Comparison of ENCODE assay signal across 20 mouse cellular contexts in the genomic region with DNA sequence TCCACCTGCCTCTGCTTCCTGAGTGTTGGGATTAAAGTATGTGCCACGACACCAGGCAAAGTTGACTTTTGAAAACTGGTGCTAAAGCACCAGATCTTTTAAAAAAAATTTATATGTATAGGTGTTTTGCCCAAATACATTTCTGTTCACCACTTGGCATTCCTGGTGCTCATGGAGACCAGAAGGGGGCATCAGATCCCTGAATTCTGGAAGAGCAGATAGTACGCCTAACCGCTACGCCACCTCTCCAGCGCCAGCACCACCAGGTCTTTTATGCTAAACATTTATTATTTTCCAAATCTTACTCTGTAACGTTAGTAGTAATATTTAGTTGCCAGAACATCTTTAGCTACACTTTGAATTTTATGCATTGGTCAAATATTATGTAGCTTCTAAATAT.
DNase-seq lines count a peak whose midpoint lies in the region; ATAC-seq and TF ChIP-seq lines count a peak whose summit lies in the region.
"Had no signal": no experiment of that assay in that cellular context is flagged by ENCODE, and none has a peak within 500 bp of the region (broad histone marks: within the 10 kb centered on the region; RNA-seq: fewer than 3 reads in every experiment).

No protein-coding gene starts in this region.

- no peak for ATAC-seq in hindbrain, postnatal 0 days
- ATAC-seq in midbrain, embryonic 12.5 days (ENCODE audit: low FRiP score, low read depth), result no peak
- no peak for ATAC-seq in midbrain, embryonic 13.5 days
- ATAC-seq in liver, embryonic 13.5 days (ENCODE audit: low read depth), result no peak
- no peak for ATAC-seq in megakaryocyte-erythroid progenitor cell, adult 5-6 weeks (replicated peaks; ENCODE audit: low FRiP score, low TSS enrichment, poor library complexity, severe bottlenecking)
- ATAC-seq: forebrain, postnatal 0 days; intestine, embryonic 16.5 days had no signal

- no peaks in the 10 kb centered on the region for H3K9me3 ChIP-seq in hindbrain, embryonic 10.5 days
- no peaks in the 10 kb centered on the region for H3K9me3 ChIP-seq in hindbrain, postnatal 0 days (ENCODE audit: low read length)
- no peaks in the 10 kb centered on the region for H3K9me3 ChIP-seq in midbrain, embryonic 12.5 days
- no peaks in the 10 kb centered on the region for H3K9me3 ChIP-seq in midbrain, embryonic 13.5 days
- H3K9me3 ChIP-seq in liver, embryonic 13.5 days (replicated peaks), result no peaks in the 10 kb centered on the region
- H3K9me3 ChIP-seq: forebrain, embryonic 10.5 days; heart, embryonic 12.5 days; neural tube, embryonic 12.5 days had no signal

- H3K4me3 ChIP-seq in hindbrain, embryonic 10.5 days, result 0 out of 2 replicates have a peak overlapping the region, but pooled peaks have one; percentile 62
- no peak overlapping the region for H3K4me3 ChIP-seq in hindbrain, postnatal 0 days (ENCODE audit: low read length)
- H3K4me3 ChIP-seq in midbrain, embryonic 12.5 days, result 0 out of 2 replicates have a peak overlapping the region, but pooled peaks have one; percentile 4
- H3K4me3 ChIP-seq in midbrain, embryonic 13.5 days (replicated peaks), result no peak overlapping the region
- H3K4me3 ChIP-seq in liver, embryonic 13.5 days (replicated peaks), result peak overlapping the region; percentile 67
- H3K4me3 ChIP-seq: heart, embryonic 12.5 days; neural tube, embryonic 12.5 days had no signal

- no peak overlapping the region for H3K27ac ChIP-seq in hindbrain, embryonic 10.5 days
- no peak overlapping the region for H3K27ac ChIP-seq in hindbrain, postnatal 0 days
- no peak overlapping the region for H3K27ac ChIP-seq in midbrain, embryonic 12.5 days (replicated peaks)
- no peak overlapping the region for H3K27ac ChIP-seq in midbrain, embryonic 13.5 days
- H3K27ac ChIP-seq in liver, embryonic 13.5 days, result no peak overlapping the region
- H3K27ac ChIP-seq: forebrain, embryonic 10.5 days; hindbrain, embryonic 14.5 days; neural tube, embryonic 12.5 days had no signal

- WGBS in hindbrain, embryonic 10.5 days, result 94% methylated on average over 6 of the region's 6 CpGs
- 98% methylated on average over 6 of the region's 6 CpGs for WGBS in hindbrain, postnatal 0 days
- WGBS in midbrain, embryonic 12.5 days, result 95% methylated on average over 6 of the region's 6 CpGs
- WGBS in midbrain, embryonic 13.5 days, result 96% methylated on average over 6 of the region's 6 CpGs
- 89% methylated on average over 6 of the region's 6 CpGs for WGBS in liver, embryonic 13.5 days (ENCODE audit: insufficient replicate concordance)

- no peaks in the 10 kb centered on the region for H3K27me3 ChIP-seq in hindbrain, embryonic 10.5 days (ENCODE audit: insufficient read depth, poor library complexity, severe bottlenecking)
- H3K27me3 ChIP-seq in hindbrain, postnatal 0 days (ENCODE audit: insufficient read depth, low read length), result no peaks in the 10 kb centered on the region
- H3K27me3 ChIP-seq in midbrain, embryonic 12.5 days, result no peaks in the 10 kb centered on the region
- no peaks in the 10 kb centered on the region for H3K27me3 ChIP-seq in midbrain, embryonic 13.5 days
- H3K27me3 ChIP-seq in liver, embryonic 13.5 days, result no peaks in the 10 kb centered on the region
- H3K27me3 ChIP-seq: CH12.LX; heart, embryonic 12.5 days; neural tube, embryonic 12.5 days had no signal

- intact Hi-C loops in heart, postnatal 36 days (cut with DNase I), result no loop called here

- H3K36me3 ChIP-seq in hindbrain, embryonic 10.5 days, result peaks cover 19% of the 10 kb centered on the region; the same call in 1 of the 2 replicates
- no peaks in the 10 kb centered on the region for H3K36me3 ChIP-seq in hindbrain, postnatal 0 days (ENCODE audit: insufficient read depth, low read length)
- H3K36me3 ChIP-seq in midbrain, embryonic 12.5 days, result no peaks in the 10 kb centered on the region
- no peaks in the 10 kb centered on the region for H3K36me3 ChIP-seq in midbrain, embryonic 13.5 days
- peaks cover 19% of the 10 kb centered on the region for H3K36me3 ChIP-seq in liver, embryonic 13.5 days
- H3K36me3 ChIP-seq: heart, embryonic 12.5 days; neural tube, embryonic 12.5 days had no signal

- DNase-seq in hindbrain, embryonic 10.5 days (ENCODE audit: low spot score), result no peak
- DNase-seq in hindbrain, postnatal 0 days (ENCODE audit: low spot score), result no peak
- DNase-seq in liver, embryonic 13.5 days, result no peak
- DNase-seq in heart, postnatal 36 days, result no peak
- DNase-seq: adrenal gland, postnatal 36 days; cerebellum, adult 11-12 months; cerebellum, postnatal 25 days; embryo, embryonic 11 days; forebrain, postnatal 0 days; heart, postnatal 14 days; thymus, postnatal 25 days had no signal

- peaks cover 18% of the 10 kb centered on the region for H3K4me1 ChIP-seq in hindbrain, embryonic 10.5 days (replicated peaks)
- no peaks in the 10 kb centered on the region for H3K4me1 ChIP-seq in hindbrain, postnatal 0 days (ENCODE audit: insufficient read depth, low read length)
- H3K4me1 ChIP-seq in midbrain, embryonic 12.5 days, result peaks cover 11% of the 10 kb centered on the region
- peaks cover 22% of the 10 kb centered on the region for H3K4me1 ChIP-seq in midbrain, embryonic 13.5 days (replicated peaks)
- H3K4me1 ChIP-seq in liver, embryonic 13.5 days (replicated peaks), result peaks cover 57% of the 10 kb centered on the region

- no peak overlapping the region for H3K9ac ChIP-seq in hindbrain, postnatal 0 days (replicated peaks; ENCODE audit: low read length)
- H3K9ac ChIP-seq in midbrain, embryonic 12.5 days (replicated peaks), result no peak overlapping the region
- no peak overlapping the region for H3K9ac ChIP-seq in midbrain, embryonic 13.5 days (replicated peaks)
- H3K9ac ChIP-seq in liver, embryonic 13.5 days, result peak overlapping the region; percentile 72
- H3K9ac ChIP-seq: forebrain, postnatal 0 days; heart, embryonic 12.5 days; hindbrain, embryonic 14.5 days; neural tube, embryonic 12.5 days had no signal

- no peak overlapping the region for H3K4me2 ChIP-seq in hindbrain, postnatal 0 days (ENCODE audit: low read depth, low read length)
- H3K4me2 ChIP-seq in midbrain, embryonic 12.5 days (replicated peaks), result peak overlapping the region; percentile 54
- no peak overlapping the region for H3K4me2 ChIP-seq in midbrain, embryonic 13.5 days (replicated peaks)
- H3K4me2 ChIP-seq in liver, embryonic 13.5 days, result peak overlapping the region; percentile 69
- H3K4me2 ChIP-seq: heart, embryonic 12.5 days had no signal

- no peak for TF ChIP-seq CTCF in hindbrain, postnatal 0 days (IDR thresholded peaks at IDR 0.05; ENCODE audit: low read depth)

Comparison
In these comparisons a context has a peak if more than half of its experiments do, and no peak if none do; other contexts are left out.
1. H3K4me3 ChIP-seq: peak in hindbrain, embryonic 10.5 days (single experiment), midbrain, embryonic 12.5 days (single experiment) and liver, embryonic 13.5 days (single experiment); none in hindbrain, postnatal 0 days (single experiment) and midbrain, embryonic 13.5 days (single experiment).
2. H3K4me2 ChIP-seq: peak in midbrain, embryonic 12.5 days (single experiment) and liver, embryonic 13.5 days (single experiment); none in hindbrain, postnatal 0 days (single experiment) and midbrain, embryonic 13.5 days (single experiment).